Mouse (Mus musculus): Measurements from ENCODE around the gene Zfp488. TPM values are rescaled to one million over a fixed set of nuclear protein-coding genes. Genes with fewer than 3 reads are reported as not detected.

The Zfp488 gene
- polyA plus RNA-seq, 1 experiment from 2014 or later = not detected

GRCm38 (mm10) chr14:33939117-33939516, 39.4 kb downstream of the Zfp488 start:
- H3K9ac ChIP-seq (replicated peaks; ENCODE audit: low read depth) = no peak overlapping the region
- no peaks in the 10 kb centered on the region for H3K27me3 ChIP-seq (replicated peaks; ENCODE audit: insufficient read depth, low read length)
- DNase-seq (ENCODE audit: low spot score) (peak; percentile 64), ATAC-seq (0 out of 2 replicates have a peak, but pooled peaks have one; percentile 33)
- no peak overlapping the region for H3K4me3 ChIP-seq (ENCODE audit: low read depth, low read length)
- TF ChIP-seq EP300 (IDR thresholded peaks at IDR 0.05) = no peak
- peak; percentile 91 for TF ChIP-seq CTCF (IDR thresholded peaks at IDR 0.05)
- WGBS = 27% methylated on average over 9 of the region's 9 CpGs
- H3K9me3 ChIP-seq (ENCODE audit: low read length) = no peaks in the 10 kb centered on the region
- H3K4me1 ChIP-seq (ENCODE audit: insufficient read depth, low read depth, low read length) = no peaks in the 10 kb centered on the region
- no peak overlapping the region for H3K4me2 ChIP-seq (replicated peaks; ENCODE audit: low read depth, low read length)
- no peaks in the 10 kb centered on the region for H3K36me3 ChIP-seq (ENCODE audit: insufficient read depth, low read length)
- H3K27ac ChIP-seq (ENCODE audit: low read length) = no peak overlapping the region

- Histone ChIP-seq H3K9ac (replicated peaks; ENCODE audit: low read depth) (no peak overlapping the region), H3K9me3 (ENCODE audit: low read length) (no peaks in the 10 kb centered on the region), H3K36me3 (ENCODE audit: insufficient read depth, low read length) (no peaks in the 10 kb centered on the region), H3K27me3 (replicated peaks; ENCODE audit: insufficient read depth, low read length) (peaks cover 25% of the 10 kb centered on the region; the same call in 1 of the 2 replicates), H3K4me3 (ENCODE audit: low read depth, low read length) (no peak overlapping the region), H3K4me1 (ENCODE audit: insufficient read depth, low read depth, low read length) (no peaks in the 10 kb centered on the region), H3K27ac (ENCODE audit: low read length) (no peak overlapping the region), H3K4me2 (replicated peaks; ENCODE audit: low read depth, low read length) (no peak overlapping the region)
- WGBS = 39% methylated on average over 5 of the region's 5 CpGs
- peak; percentile 41 for DNase-seq (ENCODE audit: low spot score)
- TF ChIP-seq CTCF (IDR thresholded peaks at IDR 0.05) (peak; percentile 65), EP300 (IDR thresholded peaks at IDR 0.05) (no peak)
- ATAC-seq = no peak
Measured at GRCm38 (mm10) chr14:33933778-33934317, 44.7 kb downstream of the Zfp488 start.

- Histone ChIP-seq H3K9me3 (ENCODE audit: low read length) (no peaks in the 10 kb centered on the region), H3K4me1 (ENCODE audit: insufficient read depth, low read depth, low read length) (no peaks in the 10 kb centered on the region), H3K27me3 (replicated peaks; ENCODE audit: insufficient read depth, low read length) (peaks cover 25% of the 10 kb centered on the region; the same call in 1 of the 2 replicates), H3K4me2 (replicated peaks; ENCODE audit: low read depth, low read length) (no peak overlapping the region), H3K4me3 (ENCODE audit: low read depth, low read length) (no peak overlapping the region), H3K27ac (ENCODE audit: low read length) (no peak overlapping the region), H3K9ac (replicated peaks; ENCODE audit: low read depth) (no peak overlapping the region), H3K36me3 (ENCODE audit: insufficient read depth, low read length) (no peaks in the 10 kb centered on the region)
- ATAC-seq (no peak), DNase-seq (ENCODE audit: low spot score) (peak; percentile 23)
- WGBS = 70% methylated on average over 10 of the region's 10 CpGs
- peak; percentile 70 for TF ChIP-seq CTCF (IDR thresholded peaks at IDR 0.05)
- TF ChIP-seq EP300 (IDR thresholded peaks at IDR 0.05) = no peak
Measured at GRCm38 (mm10) chr14:33932935-33933703, 45.4 kb downstream of the Zfp488 start.

- ATAC-seq (no peak), DNase-seq (ENCODE audit: low spot score) (no peak)
- peaks cover 26% of the 10 kb centered on the region; the same call in 1 of the 2 replicates for H3K27me3 ChIP-seq (replicated peaks; ENCODE audit: insufficient read depth, low read length)
- no peak overlapping the region for H3K4me3 ChIP-seq (ENCODE audit: low read depth, low read length)
- TF ChIP-seq EP300 (IDR thresholded peaks at IDR 0.05) (no peak), CTCF (IDR thresholded peaks at IDR 0.05) (no peak)
- no peak overlapping the region for H3K9ac ChIP-seq (replicated peaks; ENCODE audit: low read depth)
- no peaks in the 10 kb centered on the region for H3K36me3 ChIP-seq (ENCODE audit: insufficient read depth, low read length)
- H3K4me1 ChIP-seq (ENCODE audit: insufficient read depth, low read depth, low read length) = no peaks in the 10 kb centered on the region
- H3K9me3 ChIP-seq (ENCODE audit: low read length) = no peaks in the 10 kb centered on the region
- 35% methylated on average over 17 of the region's 17 CpGs for WGBS
- no peak overlapping the region for H3K27ac ChIP-seq (ENCODE audit: low read length)
- no peak overlapping the region for H3K4me2 ChIP-seq (replicated peaks; ENCODE audit: low read depth, low read length)
Measured at GRCm38 (mm10) chr14:33931853-33932252, 46.7 kb downstream of the Zfp488 start.

DNA sequence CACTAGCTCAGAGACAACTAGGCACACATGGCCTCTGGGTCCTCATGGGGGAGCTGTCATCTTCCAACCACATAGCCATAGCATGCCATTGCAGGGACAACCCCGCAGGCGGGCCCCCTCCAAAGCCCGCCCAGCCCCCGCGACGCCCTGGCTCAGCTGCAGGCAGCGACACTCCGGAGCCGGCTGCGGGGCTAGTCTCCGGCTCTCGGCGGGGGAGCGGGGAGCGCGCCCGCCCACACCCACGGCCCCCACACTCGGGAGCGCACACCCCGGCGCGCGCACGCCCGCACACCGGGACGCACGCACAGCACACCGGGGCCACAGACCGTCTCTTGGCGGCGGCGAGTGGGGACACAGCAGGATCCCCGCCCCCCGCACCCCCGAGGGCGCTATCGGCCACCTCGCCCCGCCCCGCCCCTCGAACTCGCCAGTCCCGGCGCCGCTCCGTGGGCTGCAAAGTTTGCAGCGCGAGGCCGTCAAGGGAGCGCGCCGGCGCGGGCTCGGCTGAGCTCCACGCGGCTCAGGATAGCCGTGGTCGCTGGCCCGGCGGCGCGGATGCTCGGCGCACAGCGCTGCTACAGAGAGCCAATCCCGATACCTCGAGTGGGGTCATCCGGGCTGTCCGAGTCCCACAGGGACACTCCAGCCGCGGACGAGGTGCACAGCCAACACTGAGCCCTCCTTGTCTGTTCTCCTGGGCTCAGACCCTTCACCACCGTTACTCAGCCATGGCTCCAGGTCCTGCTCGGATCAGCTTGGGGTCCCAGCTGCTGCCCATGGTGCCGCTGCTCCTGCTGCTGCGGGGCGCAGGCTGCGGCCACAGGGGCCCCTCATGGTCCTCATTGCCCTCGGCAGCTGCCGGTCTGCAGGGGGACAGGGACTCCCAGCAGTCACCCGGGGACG, 55.1 kb downstream of the Zfp488 start, which contains the start of gene Gdf10:
Gdf10 (plus strand) TSS at position 420 of the 903 bp plus-strand sequence.
- no peak within 1 kb of the TSS for H3K27ac ChIP-seq (ENCODE audit: low read length)
- H3K4me3 ChIP-seq (ENCODE audit: low read depth, low read length) = peak within 1 kb of the TSS; percentile 47
- H3K9ac ChIP-seq (replicated peaks; ENCODE audit: low read depth) = no peak within 1 kb of the TSS
- DNase-seq (ENCODE audit: low spot score) = peak; percentile 19
- peak; percentile 67 for ATAC-seq
- no peaks in the 10 kb centered on the region for H3K36me3 ChIP-seq (ENCODE audit: insufficient read depth, low read length)
- H3K4me1 ChIP-seq (ENCODE audit: insufficient read depth, low read depth, low read length) = 0 out of 2 replicates have a peak, but pooled peaks cover 2% of the 10 kb centered on the region
- peak within 1 kb of the TSS; percentile 83 for H3K4me2 ChIP-seq (replicated peaks; ENCODE audit: low read depth, low read length)
- H3K9me3 ChIP-seq (ENCODE audit: low read length) = no peaks in the 10 kb centered on the region
- TF ChIP-seq CTCF (IDR thresholded peaks at IDR 0.05) (peak; percentile 17; the same call in 1 of the 2 replicates), EP300 (IDR thresholded peaks at IDR 0.05) (no peak)
- H3K27me3 ChIP-seq (replicated peaks; ENCODE audit: insufficient read depth, low read length) = peaks cover 32% of the 10 kb centered on the region
- WGBS = under 1% methylated on average over 56 of the region's 85 CpGs
